Mouse (Mus musculus) heart, adult 9 months (tissue): ENCODE measurements around the gene Dnaic2.

Experiments
- DNase-seq, 2 experiments: peaks; one replicate each; pipeline ENCODE4 v3.0.0; 2022; ENCODE audit warnings: low spot score in 2 of 2

Dnaic2 gene

GRCm38 (mm10) chr11:114797981-114798380, 70.8 kb downstream of the Dnaic2 start:
- DNase-seq, result no peak

- DNase-seq, result no peak
These were observed 71.4 kb downstream of the Dnaic2 start, which contains the start of gene Gpr142 for GRCm38 (mm10) chr11:114798624-114799023. TSS of gene Gpr142 (plus strand) at chr11:114798924.

GRCm38 (mm10) chr11:114801906-114802305, 74.7 kb downstream of the Dnaic2 start:
- DNase-seq, result no peak

GRCm38 (mm10) chr11:114802540-114803267, 75.5 kb downstream of the Dnaic2 start:
- DNase-seq, result no peak

GRCm38 (mm10) chr11:114803990-114804389, 76.8 kb downstream of the Dnaic2 start:
- DNase-seq, result no peak

- DNase-seq, result no peak
These were observed 79.8 kb downstream of the Dnaic2 start for GRCm38 (mm10) chr11:114807025-114807424.
